Mouse (Mus musculus): ENCODE measurements at regions not wholly inside any gene's neighbourhood (a gene's known extent, or its start where the extent isn't known, plus 50 kb on each side); places are given as distances from the start of the nearest gene placed in this dataset.

GRCm38 (mm10) chr9:43514731-43515458, 204.2 kb downstream of the Trim29 start:
- no peaks in the 10 kb centered on the region for H3K27me3 ChIP-seq (ENCODE audit: control insufficient read depth, insufficient read depth, low read length)
- H3K4me3 ChIP-seq (ENCODE audit: low read depth, low read length): no peak overlapping the region
- no peak overlapping the region for H3K27ac ChIP-seq (ENCODE audit: insufficient read depth, low read depth, low read length)
- H3K4me1 ChIP-seq (ENCODE audit: control insufficient read depth, insufficient read depth, insufficient read length, low read length): no peaks in the 10 kb centered on the region
- TF ChIP-seq POLR2A (IDR thresholded peaks at IDR 0.05; ENCODE audit: low read depth, low read length): no peak
- no peak for TF ChIP-seq CTCF (IDR thresholded peaks at IDR 0.05; ENCODE audit: extremely low read depth, insufficient read length, insufficient replicate concordance, low read depth, low read length)
- no peaks in the 10 kb centered on the region for H3K36me3 ChIP-seq (ENCODE audit: control insufficient read depth, insufficient read depth, low read length)
- WGBS: 54% methylated on average over 16 of the region's 16 CpGs

DNA sequence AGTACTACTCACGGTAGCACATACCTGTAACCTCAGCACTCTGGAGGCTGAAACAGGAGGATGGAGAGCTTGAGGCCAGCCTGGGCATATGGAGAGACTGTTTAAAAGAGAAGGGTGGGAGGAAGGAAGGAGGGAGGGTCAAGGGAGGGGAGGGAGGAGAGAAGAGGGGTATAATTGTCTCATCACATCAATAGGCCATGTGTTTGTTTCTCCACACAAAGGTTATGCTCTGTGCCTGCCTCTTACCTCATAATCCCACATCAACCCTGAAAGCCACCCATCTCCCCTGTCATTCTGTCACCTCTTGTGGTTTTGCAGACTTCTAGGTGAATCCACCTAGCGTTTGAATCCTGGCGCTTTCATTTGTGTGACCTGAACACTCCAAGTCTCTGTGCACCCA, 210.3 kb downstream of the Trim29 start:
- no peaks in the 10 kb centered on the region for H3K4me1 ChIP-seq (ENCODE audit: control insufficient read depth, insufficient read depth, insufficient read length, low read length)
- H3K36me3 ChIP-seq (ENCODE audit: control insufficient read depth, insufficient read depth, low read length): no peaks in the 10 kb centered on the region
- no peak overlapping the region for H3K4me3 ChIP-seq (ENCODE audit: low read depth, low read length)
- TF ChIP-seq POLR2A (IDR thresholded peaks at IDR 0.05; ENCODE audit: low read depth, low read length) (no peak), CTCF (IDR thresholded peaks at IDR 0.05; ENCODE audit: extremely low read depth, insufficient read length, insufficient replicate concordance, low read depth, low read length) (no peak)
- H3K27me3 ChIP-seq (ENCODE audit: control insufficient read depth, insufficient read depth, low read length): no peaks in the 10 kb centered on the region
- H3K27ac ChIP-seq (ENCODE audit: insufficient read depth, low read depth, low read length): no peak overlapping the region
- WGBS: 89% methylated on average over 3 of the region's 3 CpGs

- Histone ChIP-seq H3K27me3 (ENCODE audit: control insufficient read depth, insufficient read depth, low read length) (no peaks in the 10 kb centered on the region), H3K4me1 (ENCODE audit: control insufficient read depth, insufficient read depth, insufficient read length, low read length) (no peaks in the 10 kb centered on the region), H3K36me3 (ENCODE audit: control insufficient read depth, insufficient read depth, low read length) (no peaks in the 10 kb centered on the region), H3K4me3 (ENCODE audit: low read depth, low read length) (no peak overlapping the region), H3K27ac (ENCODE audit: insufficient read depth, low read depth, low read length) (no peak overlapping the region)
- TF ChIP-seq POLR2A (IDR thresholded peaks at IDR 0.05; ENCODE audit: low read depth, low read length): no peak
- no peak for TF ChIP-seq CTCF (IDR thresholded peaks at IDR 0.05; ENCODE audit: extremely low read depth, insufficient read length, insufficient replicate concordance, low read depth, low read length)
- WGBS: 61% methylated on average over 4 of the region's 4 CpGs
Measured at GRCm38 (mm10) chr9:43524947-43525565, 214.4 kb downstream of the Trim29 start.

- 55% methylated on average over 2 of the region's 2 CpGs for WGBS
Measured at GRCm38 (mm10) chr9:43532187-43532586, 211.6 kb upstream of the Nectin1 start.

DNA sequence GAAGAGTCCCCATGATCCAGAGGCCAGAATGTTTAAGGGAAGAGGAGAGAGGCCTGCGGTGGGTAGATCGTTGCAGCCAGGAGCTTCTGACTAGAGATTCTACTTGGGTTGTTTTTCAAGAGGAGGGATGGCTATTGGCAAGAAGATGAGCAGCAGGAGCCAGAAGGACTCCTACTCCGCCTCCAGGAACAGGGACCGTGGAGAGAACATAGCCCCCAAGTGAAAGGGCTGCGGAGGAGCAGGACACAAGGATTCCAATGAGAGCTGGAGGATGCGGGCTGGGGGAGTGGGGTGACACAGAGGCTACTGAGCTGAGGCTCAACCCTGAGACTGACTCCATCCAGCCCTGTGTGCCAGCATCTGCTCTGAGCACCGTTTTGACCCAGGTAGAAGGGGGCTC, 207.8 kb upstream of the Nectin1 start:
- Histone ChIP-seq H3K27ac (ENCODE audit: insufficient read depth, low read depth, low read length) (no peak overlapping the region), H3K27me3 (ENCODE audit: control insufficient read depth, insufficient read depth, low read length) (no peaks in the 10 kb centered on the region), H3K36me3 (ENCODE audit: control insufficient read depth, insufficient read depth, low read length) (no peaks in the 10 kb centered on the region), H3K4me1 (ENCODE audit: control insufficient read depth, insufficient read depth, insufficient read length, low read length) (no peaks in the 10 kb centered on the region), H3K4me3 (ENCODE audit: low read depth, low read length) (no peak overlapping the region)
- TF ChIP-seq CTCF (IDR thresholded peaks at IDR 0.05; ENCODE audit: extremely low read depth, insufficient read length, insufficient replicate concordance, low read depth, low read length) (no peak), POLR2A (IDR thresholded peaks at IDR 0.05; ENCODE audit: low read depth, low read length) (no peak)
- 80% methylated on average over 7 of the region's 7 CpGs for WGBS

More at GRCm38 (mm10) chr9:43532187-43532586, 211.6 kb upstream of the Nectin1 start:
- Histone ChIP-seq H3K27me3 (ENCODE audit: control insufficient read depth, insufficient read depth, low read length) (no peaks in the 10 kb centered on the region), H3K4me3 (ENCODE audit: low read depth, low read length) (no peak overlapping the region), H3K4me1 (ENCODE audit: control insufficient read depth, insufficient read depth, insufficient read length, low read length) (no peaks in the 10 kb centered on the region), H3K36me3 (ENCODE audit: control insufficient read depth, insufficient read depth, low read length) (no peaks in the 10 kb centered on the region), H3K27ac (ENCODE audit: insufficient read depth, low read depth, low read length) (no peak overlapping the region)
- TF ChIP-seq POLR2A (IDR thresholded peaks at IDR 0.05; ENCODE audit: low read depth, low read length): no peak
- TF ChIP-seq CTCF (IDR thresholded peaks at IDR 0.05; ENCODE audit: extremely low read depth, insufficient read length, insufficient replicate concordance, low read depth, low read length): no peak

GRCm38 (mm10) chr9:43537121-43537520, 206.7 kb upstream of the Nectin1 start:
- no peak overlapping the region for H3K4me3 ChIP-seq (ENCODE audit: low read depth, low read length)
- 90% methylated on average over 11 of the region's 11 CpGs for WGBS
- H3K27ac ChIP-seq (ENCODE audit: insufficient read depth, low read depth, low read length): no peak overlapping the region
- no peaks in the 10 kb centered on the region for H3K27me3 ChIP-seq (ENCODE audit: control insufficient read depth, insufficient read depth, low read length)
- H3K36me3 ChIP-seq (ENCODE audit: control insufficient read depth, insufficient read depth, low read length): no peaks in the 10 kb centered on the region
- TF ChIP-seq POLR2A (IDR thresholded peaks at IDR 0.05; ENCODE audit: low read depth, low read length): no peak
- TF ChIP-seq CTCF (IDR thresholded peaks at IDR 0.05; ENCODE audit: extremely low read depth, insufficient read length, insufficient replicate concordance, low read depth, low read length): no peak
- no peaks in the 10 kb centered on the region for H3K4me1 ChIP-seq (ENCODE audit: control insufficient read depth, insufficient read depth, insufficient read length, low read length)

GRCm38 (mm10) chr9:43540131-43540530, 203.7 kb upstream of the Nectin1 start:
- WGBS: 67% methylated on average over 3 of the region's 3 CpGs
- no peak overlapping the region for H3K27ac ChIP-seq (ENCODE audit: insufficient read depth, low read depth, low read length)
- no peaks in the 10 kb centered on the region for H3K36me3 ChIP-seq (ENCODE audit: control insufficient read depth, insufficient read depth, low read length)
- TF ChIP-seq CTCF (IDR thresholded peaks at IDR 0.05; ENCODE audit: extremely low read depth, insufficient read length, insufficient replicate concordance, low read depth, low read length): no peak
- TF ChIP-seq POLR2A (IDR thresholded peaks at IDR 0.05; ENCODE audit: low read depth, low read length): no peak
- H3K27me3 ChIP-seq (ENCODE audit: control insufficient read depth, insufficient read depth, low read length): no peaks in the 10 kb centered on the region
- H3K4me1 ChIP-seq (ENCODE audit: control insufficient read depth, insufficient read depth, insufficient read length, low read length): no peaks in the 10 kb centered on the region
- H3K4me3 ChIP-seq (ENCODE audit: low read depth, low read length): no peak overlapping the region

Measured in small intestine, adult 2 months (tissue).